Mouse (Mus musculus): ENCODE data around the gene Gm10226. TPM values are rescaled to one million over a fixed set of nuclear protein-coding genes. Genes with fewer than 3 reads are reported as not detected.

Gm10226 gene
- total and polyA plus RNA-seq, 3 experiments: 1.1 to 3.2 TPM; not detected in 1

DNA sequence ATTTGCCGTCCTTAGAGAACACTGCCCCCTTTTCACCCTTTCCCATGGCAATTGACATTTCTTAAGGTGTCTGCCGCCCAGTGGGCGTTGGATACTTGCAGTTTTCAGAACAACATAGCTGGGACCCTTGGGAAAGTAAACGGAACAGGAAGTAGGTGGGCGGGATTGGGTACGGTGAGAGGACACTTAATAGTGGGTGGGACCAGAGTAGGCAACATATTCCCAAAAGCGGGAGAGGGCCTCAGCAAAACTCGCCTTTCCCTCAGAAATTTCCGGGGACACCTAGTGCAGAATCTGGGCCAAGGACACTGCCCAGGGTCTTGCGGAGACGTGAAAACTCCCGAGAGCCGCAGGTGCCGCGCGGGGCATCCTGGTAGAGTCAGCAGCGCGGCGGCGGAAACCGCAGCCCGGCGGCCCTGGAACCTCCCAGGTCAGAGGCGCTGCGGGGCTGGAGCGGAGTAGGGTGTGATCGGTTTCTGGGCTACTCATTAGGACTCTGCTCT is 41.9 kb downstream of the Gm10226 start:
- H3K27me3 ChIP-seq (ENCODE audit: control insufficient read depth in 1 of 2, insufficient read depth in 2 of 2, low read length in 2 of 2): no peaks in the 10 kb centered on the region
- H3K4me3 ChIP-seq (ENCODE audit: control insufficient read depth in 1 of 2, insufficient read depth in 1 of 2, low read depth in 2 of 2, low read length in 2 of 2): peak overlapping the region; percentile 90 to 96
- H3K4me1 ChIP-seq (ENCODE audit: control insufficient read depth in 1 of 2, insufficient read depth in 2 of 2, low read length in 2 of 2): peaks cover 2 to 3% of the 10 kb centered on the region in 2 experiments; a peak in 2 of 4 replicates
- peaks cover 4% of the 10 kb centered on the region; the same call in 1 of the 2 replicates for H3K79me2 ChIP-seq (ENCODE audit: control insufficient read depth, insufficient read depth, low read length, poor library complexity)
- no peaks in the 10 kb centered on the region for H3K9me3 ChIP-seq (replicated peaks; ENCODE audit: insufficient read depth, low read length)
- peak overlapping the region; percentile 96 for H3K9ac ChIP-seq (ENCODE audit: control insufficient read depth, low read depth, low read length, poor library complexity, severe bottlenecking)
- peak; percentile 93 for DNase-seq (ENCODE audit: low read depth, low spot score)
- peaks cover 0 to 6% of the 10 kb centered on the region in 2 experiments; a peak in 2 of 4 replicates for H3K36me3 ChIP-seq (ENCODE audit: control insufficient read depth in 1 of 2, insufficient read depth in 2 of 2, low read length in 2 of 2)
- peak overlapping the region; percentile 78 for H3K27ac ChIP-seq (ENCODE audit: control insufficient read depth, low read depth, low read length)
- TF ChIP-seq CHD2 (IDR thresholded peaks at IDR 0.05; ENCODE audit: low read length) (no peak), E2F4 (IDR thresholded peaks at IDR 0.05; ENCODE audit: borderline replicate concordance, low read depth, low read length) (no peak), ZNF384 (IDR thresholded peaks at IDR 0.05; ENCODE audit: low read depth, low read length) (no peak), CHD1 (IDR thresholded peaks at IDR 0.05; ENCODE audit: low read depth, low read length) (no peak), RAD21 (IDR thresholded peaks at IDR 0.05; ENCODE audit: low read depth, low read length) (no peak), NRF1 (IDR thresholded peaks at IDR 0.05; ENCODE audit: insufficient read depth, low read depth, low read length, poor library complexity, severe bottlenecking) (no peak), EP300 (IDR thresholded peaks at IDR 0.05; ENCODE audit: low read depth in 1 of 2, low read length in 2 of 2) (0 out of 4 replicates have a peak, but pooled peaks of 1 of the 2 experiments have one; percentile 4), ETS1 (IDR thresholded peaks at IDR 0.05; ENCODE audit: low read depth, low read length) (peak; percentile 24; the same call in 1 of the 2 replicates), BHLHE40 (IDR thresholded peaks at IDR 0.05; ENCODE audit: borderline replicate concordance, low read depth, low read length) (no peak), MYC (IDR thresholded peaks at IDR 0.05; ENCODE audit: low read depth, low read length) (no peak), KAT2A (conservative IDR thresholded peaks at IDR 0.05; ENCODE audit: low read depth, low read length) (no peak; the same call in 1 of the 2 replicates), HCFC1 (IDR thresholded peaks at IDR 0.05; ENCODE audit: low read depth, low read length) (peak; percentile 77), TBP (IDR thresholded peaks at IDR 0.05; ENCODE audit: low read depth, low read length) (peak; percentile 83; the same call in 1 of the 2 replicates), GATA1 (IDR thresholded peaks at IDR 0.05; ENCODE audit: low read depth, low read length) (no peak), UBTF (IDR thresholded peaks at IDR 0.05; ENCODE audit: borderline replicate concordance, insufficient read depth, low read depth, low read length) (no peak), JUND (IDR thresholded peaks at IDR 0.05; ENCODE audit: low read depth, low read length) (no peak), MYB (IDR thresholded peaks at IDR 0.05; ENCODE audit: low read depth, low read length) (no peak), POLR2AphosphoS2 (IDR thresholded peaks at IDR 0.05; ENCODE audit: low read length) (peak; percentile 52; the same call in 1 of the 2 replicates), ZC3H11A (IDR thresholded peaks at IDR 0.05; ENCODE audit: low read depth, low read length) (no peak), USF1 (IDR thresholded peaks at IDR 0.05; ENCODE audit: low read depth, low read length) (no peak), ZKSCAN1 (IDR thresholded peaks at IDR 0.05; ENCODE audit: low read depth, low read length) (no peak), POLR2A (IDR thresholded peaks at IDR 0.05; ENCODE audit: control insufficient read depth in 1 of 2, insufficient read depth in 1 of 2, low read depth in 1 of 2, low read length in 2 of 2, poor library complexity in 1 of 2) (peak; percentile 57 to 87), ELF1 (IDR thresholded peaks at IDR 0.05; ENCODE audit: low read depth, low read length) (peak; percentile 81), POLR2AphosphoS5 (IDR thresholded peaks at IDR 0.05; ENCODE audit: borderline replicate concordance, low read depth, low read length) (no peak), TAL1 (IDR thresholded peaks at IDR 0.05; ENCODE audit: low read length) (no peak), ZMIZ1 (IDR thresholded peaks at IDR 0.05; ENCODE audit: low read depth, low read length) (peak; percentile 65), MAFK (IDR thresholded peaks at IDR 0.05; ENCODE audit: borderline replicate concordance, low read depth, low read length) (no peak), SMC3 (IDR thresholded peaks at IDR 0.05; ENCODE audit: low read depth, low read length) (no peak), RCOR1 (IDR thresholded peaks at IDR 0.05; ENCODE audit: low read depth, low read length) (peak; percentile 9; the same call in 1 of the 2 replicates), MXI1 (IDR thresholded peaks at IDR 0.05; ENCODE audit: low read depth, low read length) (no peak; the same call in 1 of the 2 replicates), NELFE (IDR thresholded peaks at IDR 0.05; ENCODE audit: low read depth, low read length) (peak; percentile 84), SIN3A (IDR thresholded peaks at IDR 0.05; ENCODE audit: low read length) (peak; percentile 76), GABPA (IDR thresholded peaks at IDR 0.05; ENCODE audit: low read depth, low read length) (no peak), CTCF (IDR thresholded peaks at IDR 0.05 in 2 of 3, conservative IDR thresholded peaks at IDR 0.05 in 1 of 3; ENCODE audit: control insufficient read depth in 1 of 3, insufficient read depth in 1 of 3, low read depth in 2 of 3, low read length in 3 of 3, poor library complexity in 1 of 3, severe bottlenecking in 1 of 3) (peak in 1 of 3 experiments; percentile 37; a peak in 2 of 6 replicates), MAX (IDR thresholded peaks at IDR 0.05; ENCODE audit: low read length) (no peak), USF2 (IDR thresholded peaks at IDR 0.05; ENCODE audit: borderline replicate concordance in 1 of 2, insufficient read depth in 1 of 2, low read depth in 1 of 2, low read length in 2 of 2) (no peak), MAZ (IDR thresholded peaks at IDR 0.05; ENCODE audit: low read depth, low read length) (no peak)

Measured in MEL (cell line).